ENCODE assay signal across 24 mouse cellular contexts in genomic region chr7:78955086-78955485, GRCm38 (mm10). TPM values are rescaled to one million over a fixed set of nuclear protein-coding genes. Genes with fewer than 3 reads are reported as not detected.
DNase-seq lines count a peak whose midpoint lies in the region; ATAC-seq and TF ChIP-seq lines count a peak whose summit lies in the region.
"Had no signal": no experiment of that assay in that cellular context is flagged by ENCODE, and none has a peak within 500 bp of the region (broad histone marks: within the 10 kb centered on the region; RNA-seq: fewer than 3 reads in every experiment).

No protein-coding gene starts in this region.

- H3K27me3 ChIP-seq in forebrain, embryonic 14.5 days (replicated peaks; ENCODE audit: control insufficient read depth, insufficient read depth, low read length): no peaks in the 10 kb centered on the region
- no peaks in the 10 kb centered on the region for H3K27me3 ChIP-seq in forebrain, embryonic 11.5 days (ENCODE audit: control insufficient read depth, insufficient read depth, low read length)
- H3K27me3 ChIP-seq in lung, embryonic 14.5 days (ENCODE audit: insufficient read depth, low read length): no peaks in the 10 kb centered on the region
- H3K27me3 ChIP-seq: heart, embryonic 13.5 days; hindbrain, embryonic 13.5 days; intestine, embryonic 15.5 days; limb, embryonic 12.5 days; liver, embryonic 15.5 days had no signal

- H3K9ac ChIP-seq in forebrain, embryonic 14.5 days (ENCODE audit: low read length): no peak overlapping the region
- no peak overlapping the region for H3K9ac ChIP-seq in forebrain, embryonic 11.5 days (ENCODE audit: low read length)
- H3K9ac ChIP-seq in lung, embryonic 14.5 days: no peak overlapping the region
- H3K9ac ChIP-seq: heart, embryonic 13.5 days; hindbrain, embryonic 13.5 days; intestine, embryonic 15.5 days; limb, embryonic 12.5 days; liver, embryonic 15.5 days had no signal

- H3K36me3 ChIP-seq in forebrain, embryonic 14.5 days (ENCODE audit: control insufficient read depth, insufficient read depth, low read length): no peaks in the 10 kb centered on the region
- no peaks in the 10 kb centered on the region for H3K36me3 ChIP-seq in forebrain, embryonic 11.5 days (ENCODE audit: control insufficient read depth, insufficient read depth, low read length)
- H3K36me3 ChIP-seq in lung, embryonic 14.5 days (ENCODE audit: insufficient read depth): no peaks in the 10 kb centered on the region
- H3K36me3 ChIP-seq: heart, embryonic 13.5 days; hindbrain, embryonic 13.5 days; intestine, embryonic 15.5 days; limb, embryonic 12.5 days; liver, embryonic 15.5 days had no signal

- TF ChIP-seq POLR2A in lung, adult 2 months (IDR thresholded peaks at IDR 0.05; ENCODE audit: borderline replicate concordance, extremely low read depth, low read depth, low read length): no peak

- 90% methylated on average over 6 of the region's 6 CpGs for WGBS in forebrain, embryonic 14.5 days
- 85% methylated on average over 6 of the region's 6 CpGs for WGBS in forebrain, embryonic 11.5 days
- WGBS in lung, embryonic 14.5 days: 71% methylated on average over 6 of the region's 6 CpGs
- 70% methylated on average over 6 of the region's 6 CpGs for WGBS in lung, adult 2 months

- TF ChIP-seq CTCF in lung, embryonic 14.5 days (IDR thresholded peaks at IDR 0.05; ENCODE audit: low read depth): no peak
- TF ChIP-seq CTCF in lung, adult 2 months (IDR thresholded peaks at IDR 0.05; ENCODE audit: insufficient read depth, low read length): no peak

- H3K9me3 ChIP-seq in forebrain, embryonic 14.5 days (replicated peaks; ENCODE audit: control insufficient read depth, low read length): no peaks in the 10 kb centered on the region
- H3K9me3 ChIP-seq in forebrain, embryonic 11.5 days (ENCODE audit: control insufficient read depth, low read length): no peaks in the 10 kb centered on the region
- H3K9me3 ChIP-seq in lung, embryonic 14.5 days (ENCODE audit: low read depth, low read length): no peaks in the 10 kb centered on the region
- H3K9me3 ChIP-seq: heart, embryonic 13.5 days; hindbrain, embryonic 13.5 days; intestine, embryonic 15.5 days; limb, embryonic 12.5 days; liver, embryonic 15.5 days had no signal

- H3K27ac ChIP-seq in forebrain, embryonic 14.5 days (ENCODE audit: low read depth, low read length): no peak overlapping the region
- no peak overlapping the region for H3K27ac ChIP-seq in forebrain, embryonic 11.5 days (ENCODE audit: low read depth, low read length)
- no peak overlapping the region for H3K27ac ChIP-seq in lung, embryonic 14.5 days (ENCODE audit: low read depth)
- H3K27ac ChIP-seq: heart, embryonic 13.5 days; hindbrain, embryonic 13.5 days; intestine, embryonic 15.5 days; left cerebral cortex, adult 2 months; limb, embryonic 12.5 days; liver, embryonic 15.5 days had no signal

- H3K4me3 ChIP-seq in forebrain, embryonic 14.5 days (ENCODE audit: low read depth, low read length): no peak overlapping the region
- H3K4me3 ChIP-seq in forebrain, embryonic 11.5 days (ENCODE audit: low read depth, low read length): no peak overlapping the region
- H3K4me3 ChIP-seq in lung, embryonic 14.5 days (ENCODE audit: low read depth, low read length): no peak overlapping the region
- H3K4me3 ChIP-seq in lung, adult 2 months (replicated peaks; ENCODE audit: extremely low read depth, low read depth, low read length): no peak overlapping the region
- H3K4me3 ChIP-seq: heart, embryonic 13.5 days; hindbrain, embryonic 13.5 days; intestine, embryonic 15.5 days; left cerebral cortex, adult 2 months; limb, embryonic 12.5 days; liver, embryonic 15.5 days; megakaryocyte, embryonic 14.5 days had no signal

- no peak overlapping the region for H3K4me2 ChIP-seq in forebrain, embryonic 14.5 days (ENCODE audit: low read length)
- H3K4me2 ChIP-seq in forebrain, embryonic 11.5 days (ENCODE audit: low read depth, low read length, severe bottlenecking): no peak overlapping the region
- H3K4me2 ChIP-seq in lung, embryonic 14.5 days: no peak overlapping the region
- H3K4me2 ChIP-seq: heart, embryonic 13.5 days; hindbrain, embryonic 13.5 days; intestine, embryonic 15.5 days; liver, embryonic 15.5 days had no signal

- H3K4me1 ChIP-seq in forebrain, embryonic 14.5 days (ENCODE audit: control insufficient read depth, insufficient read depth, low read length): no peaks in the 10 kb centered on the region
- no peaks in the 10 kb centered on the region for H3K4me1 ChIP-seq in forebrain, embryonic 11.5 days (replicated peaks; ENCODE audit: control insufficient read depth, insufficient read depth, low read length)
- no peaks in the 10 kb centered on the region for H3K4me1 ChIP-seq in lung, embryonic 14.5 days (ENCODE audit: insufficient read depth)
- H3K4me1 ChIP-seq in lung, adult 2 months (ENCODE audit: control insufficient read depth, insufficient read depth, low read length): no peaks in the 10 kb centered on the region
- H3K4me1 ChIP-seq: intestine, embryonic 15.5 days; liver, embryonic 15.5 days had no signal

- ATAC-seq in forebrain, embryonic 14.5 days: no peak
- no peak for ATAC-seq in forebrain, embryonic 11.5 days (replicated peaks; ENCODE audit: low FRiP score)
- no peak for ATAC-seq in lung, embryonic 14.5 days (ENCODE audit: insufficient read depth)
- ATAC-seq: intestine, embryonic 15.5 days had no signal

- DNase-seq in forebrain, embryonic 14.5 days (ENCODE audit: low spot score): peak; percentile 2
- no peak for DNase-seq in forebrain, embryonic 11.5 days (ENCODE audit: low spot score)
- DNase-seq in lung, embryonic 14.5 days: peak; percentile 14
- no peak for DNase-seq in lung, adult 2 months
- peak; percentile 12 for DNase-seq in brain, adult 2 months (ENCODE audit: low read depth, low spot score)
- peak; percentile 25 for DNase-seq in layer of hippocampus, adult 9-11 months
- no peak for DNase-seq in testis, postnatal 14 days (ENCODE audit: low spot score)
- DNase-seq: adrenal gland, postnatal 25 days; cerebellum, adult 18-20 months; gastrocnemius, postnatal 10 days; heart, adult 18-20 months; kidney, adult 9 months; kidney, postnatal 36 days; midbrain, embryonic 14.5 days; retina, postnatal 1 day; right cerebral cortex, postnatal 4 days had no signal

RNA-seq across cellular contexts. Expression of gene Isg20, which starts 41.9 kb away (rescaled TPM):
- polyA plus RNA-seq in forebrain, embryonic 14.5 days (2014; fragmentation: Nextera tagmentation; extraction: Ambion mirVana): 0.65 and 1.6 TPM in 2 replicates
- 0.39 and 0.51 TPM in 2 replicates for polyA plus RNA-seq in forebrain, embryonic 11.5 days (2014; fragmentation: Nextera tagmentation; extraction: Ambion mirVana)
- 2.8 and 4.0 TPM in 2 replicates for polyA plus RNA-seq in lung, embryonic 14.5 days (2014; fragmentation: Nextera tagmentation; extraction: Ambion mirVana)
- polyA plus RNA-seq in lung, adult 2 months (2012; rRNA removed): 75.3 and 97.7 TPM in 2 replicates
- polyA plus RNA-seq: embryonic facial prominence, embryonic 11.5 days had no signal

RNA-seq across cellular contexts. Expression of gene Aen, which starts 59.4 kb away (rescaled TPM):
- 42.2 and 44.0 TPM in 2 replicates for polyA plus RNA-seq in forebrain, embryonic 14.5 days (2014; fragmentation: Nextera tagmentation; extraction: Ambion mirVana)
- polyA plus RNA-seq in forebrain, embryonic 11.5 days (2014; fragmentation: Nextera tagmentation; extraction: Ambion mirVana): 54.2 and 65.4 TPM in 2 replicates
- 36.7 and 44.2 TPM in 2 replicates for polyA plus RNA-seq in lung, embryonic 14.5 days (2014; fragmentation: Nextera tagmentation; extraction: Ambion mirVana)
- 17.1 and 17.7 TPM in 2 replicates for polyA plus RNA-seq in lung, adult 2 months (2012; rRNA removed)

Comparison
In these comparisons a context has a peak if more than half of its experiments do, and no peak if none do; other contexts are left out.
1. DNase-seq: peak in forebrain, embryonic 14.5 days (single experiment), lung, embryonic 14.5 days (single experiment), brain, adult 2 months (single experiment) and layer of hippocampus, adult 9-11 months (single experiment); none in forebrain, embryonic 11.5 days (single experiment), lung, adult 2 months (single experiment) and testis, postnatal 14 days (single experiment).
2. RNA of gene Isg20, which starts 41.9 kb away (polyA plus RNA-seq): 75.3 to 97.7 TPM in lung, adult 2 months; 2.8 to 4.0 TPM in lung, embryonic 14.5 days, 0.65 to 1.6 TPM in forebrain, embryonic 14.5 days and 0.39 to 0.51 TPM in forebrain, embryonic 11.5 days; every median in the first group is over 10 times any median in the second.